21 mouse cellular contexts compared by ENCODE assay signal in the genomic region with DNA sequence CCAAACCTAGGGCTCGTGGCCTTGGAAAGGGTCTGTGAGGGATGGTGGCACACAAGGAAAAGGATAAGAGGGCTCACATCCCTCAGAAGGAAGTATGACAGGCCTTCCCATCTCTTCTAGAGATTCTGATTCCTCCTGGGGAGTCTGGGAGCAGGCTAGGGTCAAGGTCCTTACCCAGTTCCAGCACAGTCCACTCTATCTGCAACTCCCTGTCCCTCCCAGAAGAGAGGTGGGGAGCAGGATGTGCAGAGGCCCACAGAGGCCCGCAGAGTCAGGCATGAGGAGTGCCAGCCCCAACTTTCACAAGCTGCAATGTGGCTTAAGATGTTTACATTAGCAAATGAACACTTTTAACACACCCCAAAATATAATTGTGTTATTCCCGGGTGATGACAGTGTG.
DNase-seq lines count a peak whose midpoint lies in the region; ATAC-seq and TF ChIP-seq lines count a peak whose summit lies in the region.
"Had no signal": no experiment of that assay in that cellular context is flagged by ENCODE, and none has a peak within 500 bp of the region (broad histone marks: within the 10 kb centered on the region; RNA-seq: fewer than 3 reads in every experiment).

No protein-coding gene starts in this region.

- no peak for TF ChIP-seq POLR2A in kidney, adult 2 months (IDR thresholded peaks at IDR 0.05; ENCODE audit: low read depth, low read length)

- H3K9ac ChIP-seq in heart, embryonic 13.5 days: peak overlapping the region; percentile 58
- no peak overlapping the region for H3K9ac ChIP-seq in midbrain, embryonic 16.5 days (ENCODE audit: low read depth, low read length)
- no peak overlapping the region for H3K9ac ChIP-seq in embryonic facial prominence, embryonic 13.5 days
- H3K9ac ChIP-seq: limb, embryonic 13.5 days; liver, embryonic 15.5 days; midbrain, embryonic 15.5 days had no signal

- no peaks in the 10 kb centered on the region for H3K27me3 ChIP-seq in heart, embryonic 13.5 days (replicated peaks)
- H3K27me3 ChIP-seq in midbrain, embryonic 10.5 days (ENCODE audit: low read depth, poor library complexity, severe bottlenecking): 0 out of 2 replicates have a peak, but pooled peaks cover 4% of the 10 kb centered on the region
- no peaks in the 10 kb centered on the region for H3K27me3 ChIP-seq in midbrain, embryonic 16.5 days (ENCODE audit: control insufficient read depth, insufficient read depth, low read depth, low read length)
- H3K27me3 ChIP-seq in embryonic facial prominence, embryonic 13.5 days: no peaks in the 10 kb centered on the region
- H3K27me3 ChIP-seq in limb, embryonic 10.5 days (ENCODE audit: low read depth, poor library complexity, severe bottlenecking): no peaks in the 10 kb centered on the region
- H3K27me3 ChIP-seq in kidney, adult 2 months (replicated peaks; ENCODE audit: control insufficient read depth, insufficient read depth, low read length): no peaks in the 10 kb centered on the region
- H3K27me3 ChIP-seq: limb, embryonic 13.5 days; liver, embryonic 15.5 days; megakaryocyte, embryonic 14.5 days; midbrain, embryonic 15.5 days had no signal

- peak overlapping the region; percentile 58; the same call in 1 of the 2 replicates for H3K27ac ChIP-seq in heart, embryonic 13.5 days (replicated peaks)
- peak overlapping the region; percentile 19; the same call in 1 of the 2 replicates for H3K27ac ChIP-seq in midbrain, embryonic 10.5 days (replicated peaks)
- H3K27ac ChIP-seq in midbrain, embryonic 16.5 days (ENCODE audit: low read length): no peak overlapping the region
- peak overlapping the region; percentile 73 for H3K27ac ChIP-seq in embryonic facial prominence, embryonic 13.5 days
- peak overlapping the region; percentile 63 for H3K27ac ChIP-seq in limb, embryonic 10.5 days
- H3K27ac ChIP-seq in kidney, adult 2 months (ENCODE audit: insufficient read depth, low read depth, low read length): no peak overlapping the region
- H3K27ac ChIP-seq: limb, embryonic 13.5 days; liver, embryonic 15.5 days; midbrain, embryonic 15.5 days had no signal

- TF ChIP-seq CTCF in kidney, adult 2 months (conservative IDR thresholded peaks at IDR 0.05; ENCODE audit: insufficient read depth, insufficient read length, low read depth, low read length): no peak

- no peaks in the 10 kb centered on the region for H3K9me3 ChIP-seq in heart, embryonic 13.5 days
- H3K9me3 ChIP-seq in midbrain, embryonic 10.5 days (replicated peaks): no peaks in the 10 kb centered on the region
- no peaks in the 10 kb centered on the region for H3K9me3 ChIP-seq in midbrain, embryonic 16.5 days (replicated peaks; ENCODE audit: control insufficient read depth, low read length, poor library complexity, severe bottlenecking)
- no peaks in the 10 kb centered on the region for H3K9me3 ChIP-seq in embryonic facial prominence, embryonic 13.5 days
- H3K9me3 ChIP-seq in limb, embryonic 10.5 days (replicated peaks): no peaks in the 10 kb centered on the region
- H3K9me3 ChIP-seq: limb, embryonic 13.5 days; liver, embryonic 15.5 days; megakaryocyte, embryonic 14.5 days; midbrain, embryonic 15.5 days had no signal

- 50% methylated on average over 3 of the region's 3 CpGs for WGBS in heart, embryonic 13.5 days
- WGBS in midbrain, embryonic 10.5 days: 85% methylated on average over 3 of the region's 3 CpGs
- 75% methylated on average over 3 of the region's 3 CpGs for WGBS in midbrain, embryonic 16.5 days
- 63% methylated on average over 3 of the region's 3 CpGs for WGBS in embryonic facial prominence, embryonic 13.5 days
- 65% methylated on average over 3 of the region's 3 CpGs for WGBS in limb, embryonic 10.5 days
- WGBS in kidney, adult 2 months: 69% methylated on average over 3 of the region's 3 CpGs

- ATAC-seq in heart, embryonic 13.5 days (ENCODE audit: extremely low read depth, insufficient number of reproducible peaks, low FRiP score, low TSS enrichment): no peak
- ATAC-seq in midbrain, embryonic 16.5 days: no peak
- no peak for ATAC-seq in embryonic facial prominence, embryonic 13.5 days (ENCODE audit: insufficient number of reproducible peaks, insufficient read depth, low FRiP score, low TSS enrichment, low read depth)
- ATAC-seq: forebrain, embryonic 16.5 days; midbrain, embryonic 15.5 days had no signal

- H3K36me3 ChIP-seq in heart, embryonic 13.5 days: peaks cover 21% of the 10 kb centered on the region
- H3K36me3 ChIP-seq in midbrain, embryonic 10.5 days: peaks cover 21% of the 10 kb centered on the region
- 0 out of 2 replicates have a peak, but pooled peaks cover 1% of the 10 kb centered on the region for H3K36me3 ChIP-seq in midbrain, embryonic 16.5 days (ENCODE audit: control insufficient read depth, insufficient read depth, low read length)
- peaks cover 27% of the 10 kb centered on the region for H3K36me3 ChIP-seq in embryonic facial prominence, embryonic 13.5 days
- peaks cover 23% of the 10 kb centered on the region for H3K36me3 ChIP-seq in limb, embryonic 10.5 days
- no peaks in the 10 kb centered on the region for H3K36me3 ChIP-seq in kidney, adult 2 months (ENCODE audit: control insufficient read depth, insufficient read depth, low read length)
- H3K36me3 ChIP-seq: midbrain, embryonic 15.5 days had no signal

- no peak for DNase-seq in heart, postnatal 25 days (ENCODE audit: low spot score)
- no peak for DNase-seq in midbrain, embryonic 10.5 days (ENCODE audit: low spot score)
- no peak for DNase-seq in limb, embryonic 10.5 days (ENCODE audit: low spot score)
- no peak for DNase-seq in thymus, postnatal 4 days
- DNase-seq in kidney, adult 2 months: no peak
- DNase-seq: B cell, adult 2 months; cerebellum, adult 8-10 months; heart, postnatal 14 days; kidney, postnatal 4 days; layer of hippocampus, adult 9-11 months; lung, postnatal 14 days; right cerebral cortex, postnatal 4 days; thymus, postnatal 14 days had no signal

- H3K4me2 ChIP-seq in heart, embryonic 13.5 days: no peak overlapping the region
- no peak overlapping the region for H3K4me2 ChIP-seq in midbrain, embryonic 16.5 days (ENCODE audit: low read length)
- no peak overlapping the region for H3K4me2 ChIP-seq in embryonic facial prominence, embryonic 13.5 days
- H3K4me2 ChIP-seq: limb, embryonic 13.5 days; liver, embryonic 15.5 days; midbrain, embryonic 15.5 days had no signal

- intact Hi-C loops in heart, postnatal 25 days (cut with DNase I): no loop called here

- no peak overlapping the region for H3K4me3 ChIP-seq in heart, embryonic 13.5 days
- no peak overlapping the region for H3K4me3 ChIP-seq in midbrain, embryonic 10.5 days
- no peak overlapping the region for H3K4me3 ChIP-seq in midbrain, embryonic 16.5 days (ENCODE audit: low read depth, low read length)
- H3K4me3 ChIP-seq in embryonic facial prominence, embryonic 13.5 days: no peak overlapping the region
- H3K4me3 ChIP-seq in limb, embryonic 10.5 days: no peak overlapping the region
- H3K4me3 ChIP-seq in kidney, adult 2 months (ENCODE audit: insufficient read depth, low read depth, low read length): no peak overlapping the region
- H3K4me3 ChIP-seq: limb, embryonic 13.5 days; liver, embryonic 15.5 days; midbrain, embryonic 15.5 days had no signal

- peaks cover 70% of the 10 kb centered on the region for H3K4me1 ChIP-seq in heart, embryonic 13.5 days
- H3K4me1 ChIP-seq in midbrain, embryonic 10.5 days: peaks cover 64% of the 10 kb centered on the region
- peaks cover 31% of the 10 kb centered on the region for H3K4me1 ChIP-seq in midbrain, embryonic 16.5 days (ENCODE audit: control insufficient read depth, insufficient read depth, low read length)
- peaks cover 71% of the 10 kb centered on the region for H3K4me1 ChIP-seq in embryonic facial prominence, embryonic 13.5 days
- H3K4me1 ChIP-seq in limb, embryonic 10.5 days: peaks cover 72% of the 10 kb centered on the region
- H3K4me1 ChIP-seq in kidney, adult 2 months (ENCODE audit: control insufficient read depth, insufficient read depth, low read length): peaks cover 8% of the 10 kb centered on the region; the same call in 1 of the 2 replicates
- H3K4me1 ChIP-seq: liver, embryonic 15.5 days had no signal

Comparison
In these comparisons a context has a peak if more than half of its experiments do, and no peak if none do; other contexts are left out.
1. H3K27ac ChIP-seq: peak in heart, embryonic 13.5 days (single experiment), midbrain, embryonic 10.5 days (single experiment), embryonic facial prominence, embryonic 13.5 days (single experiment) and limb, embryonic 10.5 days (single experiment); none in midbrain, embryonic 16.5 days (single experiment) and kidney, adult 2 months (single experiment).